Comparison of ENCODE assay signal across 9 mouse cellular contexts in genomic region chr15:27593717-27594116, GRCm38 (mm10). TPM values are rescaled to one million over a fixed set of nuclear protein-coding genes. Genes with fewer than 3 reads are reported as not detected.
DNase-seq lines count a peak whose midpoint lies in the region; ATAC-seq and TF ChIP-seq lines count a peak whose summit lies in the region.
"Had no signal": no experiment of that assay in that cellular context is flagged by ENCODE, and none has a peak within 500 bp of the region (broad histone marks: within the 10 kb centered on the region; RNA-seq: fewer than 3 reads in every experiment).

No protein-coding gene starts in this region.

- no peak for ATAC-seq in heart, embryonic 12.5 days (ENCODE audit: insufficient number of reproducible peaks, low FRiP score)
- no peak for ATAC-seq in forebrain, embryonic 16.5 days
- no peak for ATAC-seq in midbrain, embryonic 11.5 days (ENCODE audit: low FRiP score)

- H3K27ac ChIP-seq in heart, adult 2 months = no peak overlapping the region
- no peak overlapping the region for H3K27ac ChIP-seq in heart, embryonic 12.5 days (ENCODE audit: poor library complexity, severe bottlenecking)
- H3K27ac ChIP-seq in forebrain, embryonic 16.5 days (ENCODE audit: low read length) = no peak overlapping the region
- no peak overlapping the region for H3K27ac ChIP-seq in midbrain, embryonic 11.5 days (ENCODE audit: low read depth, low read length)

- no peak for TF ChIP-seq EP300 in heart, adult 2 months (IDR thresholded peaks at IDR 0.05; ENCODE audit: insufficient read depth, low read depth, low read length)

- intact Hi-C loops in heart, adult 2 months (cut with DNase I) = loop anchor here (5.0 kb wide), 1 partner anchor 49 kb away; no protein-coding TSS in a partner anchor

- TF ChIP-seq CTCF in heart, adult 2 months (IDR thresholded peaks at IDR 0.05) = peak; percentile 62

- peaks cover 28% of the 10 kb centered on the region for H3K36me3 ChIP-seq in heart, adult 2 months (ENCODE audit: control insufficient read depth, insufficient read depth, low read length)
- peaks cover 58% of the 10 kb centered on the region for H3K36me3 ChIP-seq in heart, embryonic 12.5 days
- H3K36me3 ChIP-seq in forebrain, embryonic 16.5 days (ENCODE audit: control insufficient read depth, insufficient read depth) = peaks cover 15% of the 10 kb centered on the region
- peaks cover 5% of the 10 kb centered on the region for H3K36me3 ChIP-seq in midbrain, embryonic 11.5 days (ENCODE audit: control insufficient read depth, insufficient read depth, low read length)

- no peaks in the 10 kb centered on the region for H3K27me3 ChIP-seq in heart, adult 2 months (ENCODE audit: control insufficient read depth, insufficient read depth, low read length)
- H3K27me3 ChIP-seq in heart, embryonic 12.5 days (replicated peaks) = no peaks in the 10 kb centered on the region
- no peaks in the 10 kb centered on the region for H3K27me3 ChIP-seq in forebrain, embryonic 16.5 days (replicated peaks; ENCODE audit: control insufficient read depth, insufficient read depth, low read length)
- H3K27me3 ChIP-seq in midbrain, embryonic 11.5 days (ENCODE audit: control insufficient read depth, insufficient read depth, low read length) = no peaks in the 10 kb centered on the region

- no peaks in the 10 kb centered on the region for H3K79me2 ChIP-seq in heart, adult 2 months (replicated peaks; ENCODE audit: control insufficient read depth, insufficient read depth, low read length)

- TF ChIP-seq POLR2A in heart, adult 2 months (IDR thresholded peaks at IDR 0.05; ENCODE audit: insufficient read depth, low read depth, low read length) = no peak

- H3K4me3 ChIP-seq in heart, adult 2 months = no peak overlapping the region
- no peak overlapping the region for H3K4me3 ChIP-seq in heart, embryonic 12.5 days
- no peak overlapping the region for H3K4me3 ChIP-seq in forebrain, embryonic 16.5 days (replicated peaks; ENCODE audit: low read length)
- H3K4me3 ChIP-seq in midbrain, embryonic 11.5 days (ENCODE audit: low read depth, low read length) = no peak overlapping the region

- no peak overlapping the region for H3K4me2 ChIP-seq in heart, embryonic 12.5 days
- H3K4me2 ChIP-seq in forebrain, embryonic 16.5 days (ENCODE audit: low read length) = no peak overlapping the region
- H3K4me2 ChIP-seq in midbrain, embryonic 11.5 days = no peak overlapping the region

- peaks cover 11% of the 10 kb centered on the region for H3K4me1 ChIP-seq in heart, adult 2 months (ENCODE audit: control insufficient read depth, insufficient read depth, low read length)
- peaks cover 36% of the 10 kb centered on the region for H3K4me1 ChIP-seq in heart, embryonic 12.5 days (replicated peaks)
- H3K4me1 ChIP-seq in forebrain, embryonic 16.5 days (replicated peaks; ENCODE audit: control insufficient read depth, insufficient read depth, low read length) = peaks cover 7% of the 10 kb centered on the region
- H3K4me1 ChIP-seq in midbrain, embryonic 11.5 days (ENCODE audit: control insufficient read depth, insufficient read depth, low read length) = peaks cover 8% of the 10 kb centered on the region

- no peak overlapping the region for H3K9ac ChIP-seq in heart, adult 2 months (ENCODE audit: low read depth, low read length)
- no peak overlapping the region for H3K9ac ChIP-seq in heart, embryonic 12.5 days
- no peak overlapping the region for H3K9ac ChIP-seq in forebrain, embryonic 16.5 days (replicated peaks; ENCODE audit: low read depth, low read length)
- no peak overlapping the region for H3K9ac ChIP-seq in midbrain, embryonic 11.5 days (ENCODE audit: low read length)

- WGBS in heart, adult 2 months = 72% methylated on average over 13 of the region's 13 CpGs
- WGBS in heart, embryonic 12.5 days = 86% methylated on average over 13 of the region's 13 CpGs
- 76% methylated on average over 13 of the region's 13 CpGs for WGBS in forebrain, embryonic 16.5 days
- 72% methylated on average over 13 of the region's 13 CpGs for WGBS in midbrain, embryonic 11.5 days

- DNase-seq in heart, adult 2 months = peak in 1 of 2 experiments; percentile 35
- peak; percentile 26 for DNase-seq in ovary, postnatal 36 days (ENCODE audit: low spot score)
- no peak for DNase-seq in ovary, adult 18-20 months (ENCODE audit: low spot score)
- peak; percentile 61 for DNase-seq in cerebellum, adult 9-11 months
- DNase-seq in right cerebral cortex, postnatal 25 days = peak; percentile 48
- no peak for DNase-seq in midbrain, embryonic 11.5 days (ENCODE audit: low spot score, missing footprints)

- no peaks in the 10 kb centered on the region for H3K9me3 ChIP-seq in heart, embryonic 12.5 days (replicated peaks)
- no peaks in the 10 kb centered on the region for H3K9me3 ChIP-seq in forebrain, embryonic 16.5 days (ENCODE audit: control insufficient read depth, low read length)
- H3K9me3 ChIP-seq in midbrain, embryonic 11.5 days (ENCODE audit: control insufficient read depth, low read length) = no peaks in the 10 kb centered on the region
- H3K9me3 ChIP-seq: G1E had no signal

RNA-seq across cellular contexts. Expression of gene Otulin, which starts 36.8 kb away (rescaled TPM):
- total RNA-seq in heart, adult 2 months (2021) = 10 to 100 TPM; 24.6 to 26.1 TPM
- 18.7 and 22.5 TPM in 2 replicates for polyA plus RNA-seq in heart, adult 2 months (2012; rRNA removed)
- 26.2 and 27.4 TPM in 2 replicates for polyA plus RNA-seq in heart, embryonic 12.5 days (2016; fragmentation: Nextera tagmentation; extraction: Ambion mirVana)
- polyA plus RNA-seq in forebrain, embryonic 16.5 days (2015; fragmentation: Nextera tagmentation; extraction: Ambion mirVana) = 27.9 and 28.0 TPM in 2 replicates
- polyA plus RNA-seq in midbrain, embryonic 11.5 days (2014; fragmentation: Nextera tagmentation; extraction: Ambion mirVana) = 33.3 and 34.0 TPM in 2 replicates

Comparison
In these comparisons a context has a peak if more than half of its experiments do, and no peak if none do; other contexts are left out.
1. DNase-seq: peak in ovary, postnatal 36 days (single experiment), cerebellum, adult 9-11 months (single experiment) and right cerebral cortex, postnatal 25 days (single experiment); none in ovary, adult 18-20 months (single experiment) and midbrain, embryonic 11.5 days (single experiment).